Mouse (Mus musculus) heart, postnatal 25 days (tissue): Measurements from ENCODE around the gene Arhgef18. TPM values are rescaled to one million over a fixed set of nuclear protein-coding genes. Genes with fewer than 3 reads are reported as not detected.

Experiments
- DNase-seq: peaks from one replicate; pipeline ENCODE4 v3.0.0; 2022; ENCODE audit warnings: low spot score
- intact Hi-C: fragments of 180-260 bp; cut with DNase I; formaldehyde crosslinking; loops from one replicate; pipeline ENCODE4 v1.15.1; 2025
- total RNA-seq, 2 experiments: library from RNA; stranded (reverse); gene quantifications; 2 replicates each; pipeline ENCODE4 v1.2.3; 2021

The Arhgef18 gene
- total RNA-seq, 2 experiments from 2014 or later: 20.0 to 20.3 TPM

GRCm38 (mm10) chr8:3431113-3431512 lies 38.3 kb downstream of the Arhgef18 start:
- intact Hi-C loops: no loop called here
- DNase-seq: no peak

DNA sequence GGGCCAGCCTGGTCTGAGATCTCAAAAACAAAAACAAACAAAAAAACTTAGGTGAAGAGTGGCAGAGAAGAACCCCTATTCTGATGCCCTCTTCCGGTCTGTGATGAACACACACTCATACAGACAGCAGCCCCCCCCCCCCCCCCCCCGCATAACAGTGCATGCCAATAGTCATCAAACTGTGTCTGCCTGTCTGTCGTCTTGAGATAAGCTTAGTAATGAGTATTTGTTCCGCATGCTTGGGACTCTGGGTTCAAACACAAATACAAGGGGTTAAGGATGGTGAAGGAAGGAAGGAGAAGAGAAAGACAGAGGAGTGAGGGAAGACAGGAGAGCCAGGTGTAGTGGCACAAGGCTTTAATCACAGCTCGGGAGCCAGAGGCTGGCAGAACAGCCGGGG lies 43.7 kb downstream of the Arhgef18 start:
- DNase-seq: no peak

DNA sequence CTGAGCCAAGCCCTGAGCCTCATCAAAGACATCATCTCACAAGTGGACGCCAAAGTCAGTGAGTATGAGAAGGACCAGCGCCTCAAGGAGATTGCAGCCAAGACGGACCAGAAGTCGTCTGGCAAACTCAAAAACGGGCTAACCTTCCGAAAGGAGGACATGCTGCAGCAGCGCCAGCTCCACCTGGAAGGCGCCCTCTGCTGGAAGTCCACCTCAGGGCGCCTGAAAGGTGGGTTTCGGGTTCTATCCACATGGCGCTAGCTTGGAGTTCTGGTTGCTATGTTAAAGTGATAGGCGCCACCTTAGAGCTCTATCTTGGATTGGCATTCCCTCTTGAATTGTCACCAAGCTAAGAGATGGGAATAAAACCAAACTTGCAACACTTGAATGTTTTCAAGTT lies 46.7 kb downstream of the Arhgef18 start:
- intact Hi-C loops: no loop called here
- DNase-seq: no peak

More for the DNA sequence above, 43.7 kb downstream of the Arhgef18 start:
- intact Hi-C loops: no loop called here

DNA sequence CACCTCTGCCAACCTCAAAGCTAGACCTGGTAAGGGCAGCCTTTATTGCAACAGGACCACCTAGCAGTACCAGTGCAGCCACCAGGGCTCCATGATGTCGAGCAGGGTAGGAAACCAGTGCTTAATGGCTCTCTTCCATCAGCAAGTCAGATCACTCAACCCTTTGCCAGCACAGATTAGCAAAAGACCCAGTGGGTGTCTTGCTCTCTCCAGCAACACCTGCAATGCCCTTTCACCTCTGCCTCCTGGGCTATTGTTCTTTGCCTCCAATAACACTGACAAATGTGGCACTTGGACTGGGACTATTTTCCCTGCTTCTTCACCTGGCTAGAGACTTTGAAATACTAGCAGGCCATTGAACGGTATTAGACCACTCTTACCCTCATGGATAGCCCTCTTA lies 56.4 kb downstream of the Arhgef18 start:
- no peak for DNase-seq

GRCm38 (mm10) chr8:3450670-3451069 lies 57.9 kb downstream of the Arhgef18 start:
- DNase-seq: no peak

More for the DNA sequence above, 56.4 kb downstream of the Arhgef18 start:
- intact Hi-C loops: no loop called here

DNA sequence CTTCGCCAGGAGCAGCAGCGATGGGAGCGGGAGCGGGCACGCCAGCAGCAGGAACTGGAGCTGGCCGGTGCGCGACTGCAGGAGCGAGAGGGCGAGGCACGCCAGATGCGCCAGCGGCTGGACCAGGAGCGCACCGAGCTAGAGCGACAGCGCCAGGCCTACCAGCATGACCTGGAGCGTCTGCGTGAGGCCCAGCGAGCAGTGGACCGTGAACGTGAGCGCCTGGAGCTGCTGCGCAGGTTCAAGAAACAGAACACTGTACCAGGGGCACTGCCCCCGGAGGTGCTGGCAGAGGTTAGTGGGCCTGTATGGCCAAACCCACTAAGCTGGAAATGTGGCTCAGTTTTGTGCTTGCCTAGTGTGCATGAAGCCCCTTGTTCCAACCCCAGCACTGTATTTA lies 59.2 kb downstream of the Arhgef18 start:
- no peak for DNase-seq
- intact Hi-C loops: loop anchor here (2.0 kb wide), 1 partner anchor 93 kb away; no protein-coding TSS in a partner anchor

More at GRCm38 (mm10) chr8:3450670-3451069, 57.9 kb downstream of the Arhgef18 start:
- intact Hi-C loops: loop anchor here (2.0 kb wide), 1 partner anchor 92 kb away; no protein-coding TSS in a partner anchor

DNA sequence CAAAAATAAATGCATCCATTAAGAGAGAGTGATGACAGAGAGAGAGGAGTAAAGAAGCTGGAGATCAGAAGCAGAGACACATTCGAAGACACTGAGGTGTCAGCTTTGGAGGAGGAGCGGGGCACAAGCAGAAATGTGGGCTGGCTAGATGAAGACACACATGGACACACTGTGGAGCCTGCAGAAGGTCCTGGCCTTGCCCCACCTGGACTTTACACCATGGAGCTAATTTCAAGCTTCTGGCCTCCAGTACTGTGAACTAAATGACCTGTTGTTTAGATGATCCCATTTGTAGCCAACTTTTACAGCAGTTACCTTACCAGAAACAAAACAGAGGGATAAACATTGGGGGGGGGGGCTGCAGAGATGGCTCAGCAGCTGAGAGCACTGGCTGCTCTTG lies 70.4 kb downstream of the Arhgef18 start:
- no peak for DNase-seq
- intact Hi-C loops: loop anchor here (10.0 kb wide), 1 partner anchor 52 kb away; the partner anchor contains the start of gene Pnpla6

DNA sequence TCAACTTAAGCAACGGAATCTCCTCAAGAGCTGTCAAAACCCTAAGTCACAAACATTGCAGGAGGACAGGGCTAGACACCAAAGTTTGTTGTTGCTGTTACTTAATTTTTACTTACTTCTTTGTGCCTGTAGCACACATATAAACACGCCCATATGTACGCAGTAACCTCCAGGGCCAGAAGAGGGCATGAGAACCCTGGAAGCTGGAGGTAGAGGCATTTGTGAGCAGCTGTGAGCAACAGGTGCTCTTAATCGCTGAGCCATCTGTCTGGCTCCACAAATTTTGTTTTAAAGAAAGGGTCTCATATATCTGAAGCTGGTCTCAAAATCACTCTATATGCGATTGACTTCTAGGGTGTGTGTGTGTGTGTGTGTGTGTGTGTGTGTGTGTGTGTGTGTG lies 71.5 kb downstream of the Arhgef18 start:
- DNase-seq: no peak
- intact Hi-C loops: loop anchor here (2.0 to 10.0 kb wide), 2 partner anchors 50 to 208 kb away; partner anchors contain the start of genes Fcor and Pnpla6

DNA sequence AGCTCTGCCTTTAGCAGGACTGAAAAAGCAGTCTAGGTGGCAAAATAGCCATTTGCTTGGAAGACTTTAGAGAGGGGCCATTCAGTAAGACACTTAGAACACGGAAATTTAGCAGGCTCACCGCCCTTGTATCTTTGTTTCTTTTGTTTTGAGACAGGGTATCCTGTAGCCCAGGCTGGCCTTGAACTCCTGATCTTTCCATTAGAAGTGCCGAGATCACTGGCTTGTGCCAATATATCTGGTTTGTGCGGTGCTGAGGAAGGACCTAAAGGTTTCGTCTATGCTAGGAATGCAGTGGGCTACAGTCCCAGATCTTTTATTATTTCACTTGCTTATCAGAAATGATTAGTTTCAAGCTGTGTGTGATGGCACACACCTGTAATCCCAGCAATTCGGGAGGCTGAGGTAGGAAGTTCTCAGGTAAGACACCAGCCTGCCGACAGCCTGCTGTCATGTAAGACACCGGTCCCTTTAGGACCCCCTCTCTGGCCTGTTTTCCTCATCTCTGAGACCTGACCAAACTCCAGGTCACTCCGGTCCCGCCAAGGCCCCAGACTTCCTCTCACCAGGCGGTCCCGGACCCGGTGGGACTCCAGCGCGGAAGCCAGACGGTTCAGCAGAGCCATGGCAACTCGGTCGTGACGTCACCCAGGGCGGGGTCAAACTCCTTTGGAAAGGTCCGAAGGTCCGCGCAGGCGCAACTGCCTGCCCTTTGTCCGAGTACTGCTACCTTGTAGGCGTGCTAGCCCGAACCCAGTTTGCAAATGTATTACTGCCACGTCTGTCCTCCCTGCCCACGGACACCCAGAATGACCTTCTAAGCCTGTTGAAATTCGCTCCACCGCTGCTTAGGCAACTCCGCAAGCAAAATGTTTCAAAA lies 74.4 kb downstream of the Arhgef18 start, which contains the start of gene Pex11g:
Gene Pex11g, minus strand, starts transcription at position 675 of the 880 bp plus-strand sequence.
- intact Hi-C loops: loop anchor here (10.0 kb wide), 1 partner anchor 48 kb away; the partner anchor contains the start of gene Pnpla6

DNA sequence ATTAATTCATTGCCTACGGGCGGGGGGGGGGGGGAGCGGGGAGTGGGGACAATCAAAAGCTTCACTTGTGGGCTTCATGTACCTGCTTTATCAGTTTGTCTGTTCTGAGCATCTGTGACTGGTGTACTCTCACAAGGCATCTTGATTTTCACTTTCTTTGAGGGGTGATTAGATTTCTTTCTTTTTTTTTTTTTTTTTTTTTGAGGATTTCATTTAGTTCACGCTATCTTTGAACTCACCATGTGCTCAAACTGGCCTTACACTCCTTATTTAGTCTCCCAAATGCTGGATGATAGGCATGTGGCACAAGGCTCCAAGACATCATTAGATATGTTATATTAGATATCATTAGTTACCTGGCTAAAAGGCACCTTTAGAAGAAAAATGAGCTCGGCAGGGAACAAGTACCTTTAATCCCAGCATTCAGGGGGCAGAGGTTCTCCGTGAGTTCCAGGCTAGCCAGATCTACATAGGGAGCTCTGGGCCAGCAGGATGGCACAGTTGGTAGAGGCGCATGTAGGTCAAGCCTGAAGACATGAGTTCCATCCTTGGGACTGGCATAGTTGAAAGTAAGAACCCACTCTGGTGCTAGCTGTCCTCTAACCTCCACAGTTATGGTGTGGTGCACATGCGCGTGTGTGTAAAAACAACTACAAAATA lies 75.2 kb downstream of the Arhgef18 start:
- DNase-seq: no peak
- intact Hi-C loops: loop anchor here (10.0 kb wide), 1 partner anchor 47 kb away; the partner anchor contains the start of gene Pnpla6

More for the DNA sequence above, 74.4 kb downstream of the Arhgef18 start, which contains the start of gene Pex11g:
- peak; percentile 95 for DNase-seq

GRCm38 (mm10) chr8:3468838-3469237 lies 76.0 kb downstream of the Arhgef18 start:
- intact Hi-C loops: loop anchor here (10.0 kb wide), 1 partner anchor 46 kb away; the partner anchor contains the start of gene Pnpla6
- no peak for DNase-seq

DNA sequence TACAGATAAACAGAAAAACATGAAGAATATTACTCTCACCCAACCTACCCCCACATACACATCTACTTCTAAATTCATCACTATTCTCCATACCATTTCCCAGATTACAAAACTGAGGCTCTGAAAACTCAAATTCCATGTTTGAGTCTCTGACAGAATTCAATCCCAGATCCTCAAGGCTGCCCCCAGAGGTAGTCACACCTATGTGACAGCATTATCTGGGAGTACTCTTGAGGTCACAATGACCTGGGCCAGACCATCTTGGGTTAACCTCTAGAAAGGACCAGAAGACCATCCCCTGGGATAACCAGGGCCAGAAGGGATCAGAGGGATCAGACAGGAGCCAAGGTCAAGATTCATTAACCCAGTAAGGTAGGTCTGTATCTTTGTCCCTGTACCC lies 77.8 kb downstream of the Arhgef18 start, which contains the start of gene Tex45:
Gene Tex45, plus strand, starts transcription at position 301 of the 400 bp plus-strand sequence.
- DNase-seq: no peak
- intact Hi-C loops: loop anchor here (2.0 kb wide), 1 partner anchor 20 kb away; no protein-coding TSS in a partner anchor

- no peak for DNase-seq
- intact Hi-C loops: no loop called here
Observed at GRCm38 (mm10) chr8:3475715-3476429, 83.1 kb downstream of the Arhgef18 start.

DNA sequence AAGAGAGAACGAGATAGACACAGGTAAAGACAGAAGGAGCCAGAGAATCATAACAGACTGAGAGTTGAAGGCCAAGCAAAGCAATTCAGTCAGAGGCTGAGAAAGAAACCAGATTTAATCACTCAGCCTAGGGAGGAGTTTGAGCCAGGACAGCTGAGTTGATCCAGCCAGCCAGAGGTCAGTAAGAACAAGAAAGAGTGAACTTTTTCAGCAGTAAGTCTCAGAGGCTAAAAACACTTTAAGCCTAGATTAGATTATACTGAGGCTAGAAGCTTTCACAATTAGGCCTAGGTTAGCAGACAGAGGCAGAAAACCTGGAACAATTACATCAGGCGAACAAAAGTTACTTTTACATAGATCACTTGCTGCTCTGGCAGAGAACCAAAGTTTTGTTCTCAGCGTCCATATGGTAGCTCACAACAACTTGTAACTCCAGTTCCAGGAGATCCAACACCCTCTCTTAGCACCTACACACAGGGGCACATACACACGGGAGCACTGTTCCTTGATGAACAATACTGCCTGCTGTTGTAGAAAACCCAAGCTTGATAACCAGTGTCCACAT lies 87.5 kb downstream of the Arhgef18 start:
- intact Hi-C loops: no loop called here
- DNase-seq: no peak

DNA sequence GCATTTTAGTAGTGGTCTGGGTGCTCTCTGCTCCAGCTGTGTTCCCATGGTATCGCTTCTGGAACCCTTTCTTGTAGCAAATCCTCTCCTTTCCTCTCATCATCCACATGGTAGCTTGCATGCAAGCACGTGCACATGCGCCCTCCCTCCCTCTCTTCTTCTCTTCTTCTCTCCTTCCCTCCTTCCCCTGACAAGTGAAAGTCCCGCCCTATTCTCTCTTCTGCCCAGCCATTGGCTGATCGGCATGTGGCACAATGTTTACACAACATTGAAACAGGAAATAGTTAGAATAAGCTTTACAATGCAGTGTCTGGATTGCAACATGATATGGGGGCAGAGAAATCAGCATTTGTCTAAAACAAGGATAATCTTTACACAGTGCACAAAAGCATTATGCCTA lies 88.8 kb downstream of the Arhgef18 start:
- intact Hi-C loops: no loop called here

DNA sequence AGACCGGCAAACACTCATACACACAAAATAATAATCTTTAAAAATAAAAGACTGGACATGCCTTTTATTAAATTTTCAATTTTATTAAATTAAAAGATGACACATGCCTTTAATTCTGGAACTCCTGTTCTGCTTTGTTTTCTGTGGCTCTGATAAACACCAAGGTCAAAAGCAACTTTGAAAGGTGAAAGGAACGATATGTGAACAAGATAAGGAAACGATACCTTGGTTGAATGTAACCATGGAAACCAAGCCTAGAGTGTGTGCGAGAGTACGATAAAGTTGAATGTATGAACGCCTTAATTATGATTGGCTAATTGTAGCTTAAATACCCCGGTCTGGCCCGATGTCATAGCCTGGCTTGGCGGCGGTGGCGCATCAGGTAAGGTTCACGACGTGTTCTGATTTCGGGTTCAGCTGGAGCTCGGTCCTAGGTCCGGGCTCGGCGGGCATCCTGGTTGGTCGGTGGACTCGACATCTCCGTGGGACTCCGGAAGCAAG lies 89.5 kb downstream of the Arhgef18 start:
- no peak for DNase-seq

More for the DNA sequence above, 88.8 kb downstream of the Arhgef18 start:
- no peak for DNase-seq

DNA sequence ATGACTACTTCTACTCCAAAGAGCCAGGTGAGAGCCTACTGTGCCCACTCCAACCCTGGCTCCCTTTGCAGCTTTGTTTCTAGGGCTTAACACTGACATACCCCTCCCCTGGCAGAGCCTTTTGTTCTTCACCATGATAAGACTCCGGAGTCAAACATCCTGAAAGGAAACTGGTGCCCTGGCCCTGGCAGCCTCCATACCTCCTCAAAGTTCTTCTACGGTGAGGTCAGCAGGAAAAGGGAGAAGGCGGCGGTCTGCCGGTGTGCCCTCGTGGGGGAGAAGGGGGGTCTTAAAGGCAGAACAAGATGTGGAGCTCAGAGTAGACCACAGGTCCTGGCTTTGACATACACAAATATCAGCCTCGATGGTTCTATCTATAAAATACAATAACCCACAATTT lies 90.7 kb downstream of the Arhgef18 start:
- intact Hi-C loops: no loop called here
- no peak for DNase-seq

More for the DNA sequence above, 89.5 kb downstream of the Arhgef18 start:
- intact Hi-C loops: no loop called here

DNA sequence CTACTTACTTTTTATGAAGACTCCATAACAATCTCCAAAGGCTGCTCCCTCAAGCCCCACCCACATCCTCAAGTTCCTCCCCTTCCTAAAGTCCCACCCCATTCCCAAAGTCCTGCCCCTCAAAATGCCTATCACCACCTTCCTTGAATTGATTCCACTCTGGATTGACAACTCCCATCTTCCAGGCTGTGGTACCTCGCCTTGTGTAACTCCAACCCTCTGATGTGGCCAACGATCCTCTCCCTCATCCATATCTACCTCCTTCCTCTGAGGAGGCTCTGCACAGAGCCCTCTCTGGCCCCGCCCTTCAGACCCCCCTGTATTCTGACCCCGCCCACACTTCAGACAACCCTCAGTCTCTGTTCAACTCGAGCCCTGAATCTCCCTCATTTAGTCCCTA lies 92.4 kb downstream of the Arhgef18 start:
- intact Hi-C loops: no loop called here
- no peak for DNase-seq
